Mouse (Mus musculus): ENCODE results near the gene Alx1. TPM values are rescaled to one million over a fixed set of nuclear protein-coding genes. Genes with fewer than 3 reads are reported as not detected.

The Alx1 gene
- not detected in 2 replicates for polyA plus RNA-seq (2012; rRNA removed)

DNA sequence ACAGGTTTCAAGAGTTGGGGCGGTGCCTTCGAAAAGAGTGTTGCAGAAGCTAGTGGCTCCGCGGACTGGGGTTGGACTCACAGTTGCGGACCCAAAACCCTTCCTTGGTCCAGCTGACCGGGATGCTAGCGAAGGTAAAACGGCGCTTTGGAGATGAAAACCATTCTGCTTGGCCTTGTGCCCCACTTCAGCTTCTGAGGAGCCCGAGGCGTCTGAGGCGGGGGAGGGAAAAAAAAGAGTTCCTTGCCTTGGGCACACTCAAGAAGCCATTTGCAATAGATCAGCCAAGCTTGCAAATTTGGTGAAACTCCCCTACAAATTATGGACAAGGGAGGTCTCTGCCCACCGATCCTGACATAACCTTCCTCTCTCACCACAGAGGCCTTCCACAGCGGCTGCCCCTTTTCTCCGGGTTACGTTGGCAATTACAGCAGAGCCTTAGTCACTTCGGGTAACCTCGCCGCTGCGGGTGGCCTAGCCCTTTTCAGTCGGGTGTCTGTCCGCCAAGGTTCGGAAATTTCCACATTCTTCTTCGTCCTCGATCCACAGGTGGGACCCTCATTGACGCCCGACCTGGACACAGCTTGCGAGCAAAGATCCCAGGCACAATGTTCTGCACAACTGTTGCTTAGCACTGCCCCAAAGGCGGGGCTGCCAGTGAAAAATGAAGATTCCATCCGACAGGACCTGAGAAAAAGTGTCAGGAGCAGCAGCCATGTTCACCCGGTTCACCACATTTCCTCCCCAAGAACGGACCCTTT is at the start of gene Alx1:
Gene Alx1 (minus strand): TSS at position 486 of the 761 bp plus-strand sequence.

Other genes with a start within 250 kb of the Alx1 start
- not detected in 2 replicates for gene Lrriq1, start 206.1 kb upstream of the Alx1 start, polyA plus RNA-seq (2012; rRNA removed)

Data from stomach, adult 2 months (tissue).